Mouse (Mus musculus) liver, embryonic 12.5 days (tissue): ENCODE data around the gene Fhit. TPM values are rescaled to one million over a fixed set of nuclear protein-coding genes. Genes with fewer than 3 reads are reported as not detected.

Source experiments
- ATAC-seq: fragments of 200-750 bp; cut with Nextera tagmentation; 2 replicates; pipeline ENCODE4 v1.8.0; 2017; ENCODE audit warnings: moderate number of reproducible peaks, mild to moderate bottlenecking, moderate library complexity
- H3K27ac ChIP-seq: fragments of 300-500 bp; sonication (generic); 2 replicates; pipeline ENCODE4 v1.5.1; 2016; ENCODE audit warnings: mild to moderate bottlenecking
- H3K27me3 ChIP-seq: fragments of 300-500 bp; sonication (generic); replicated peaks from 2 replicates; pipeline ENCODE4 v1.6.1; 2016; ENCODE audit warnings: mild to moderate bottlenecking, moderate library complexity
- H3K36me3 ChIP-seq: fragments of 300-500 bp; sonication (generic); 2 replicates; pipeline ENCODE4 v1.6.1; 2016; ENCODE audit warnings: mild to moderate bottlenecking, moderate library complexity
- H3K4me1 ChIP-seq: fragments of 300-500 bp; sonication (generic); 2 replicates; pipeline ENCODE4 v1.6.1; 2016
- H3K4me2 ChIP-seq: fragments of 300-500 bp; sonication (generic); 2 replicates; pipeline ENCODE4 v1.6.1; 2016; ENCODE audit warnings: mild to moderate bottlenecking, moderate library complexity
- H3K4me3 ChIP-seq: fragments of 300-500 bp; sonication (generic); 2 replicates; pipeline ENCODE4 v1.5.1; 2016; ENCODE audit warnings: mild to moderate bottlenecking, moderate library complexity
- H3K9ac ChIP-seq: fragments of 300-500 bp; sonication (generic); 2 replicates; pipeline ENCODE4 v1.6.1; 2016; ENCODE audit warnings: mild to moderate bottlenecking, moderate library complexity
- H3K9me3 ChIP-seq: fragments of 300-500 bp; sonication (generic); replicated peaks from 2 replicates; pipeline ENCODE4 v1.6.1; 2016; ENCODE audit warnings: mild to moderate bottlenecking, moderate library complexity
- WGBS: fragments of 180-500 bp; shearing (Covaris S2); methylation state at CpG from one replicate; pipeline ENCODE4 v1.1.7; 2016; ENCODE audit not compliant: insufficient replicate concordance; 5-methylcytosine and 5-hydroxymethylcytosine counted together
- polyA plus RNA-seq: library from polyadenylated mRNA; unstranded; fragments of >200 nt; fragmentation: Nextera tagmentation; extraction: Ambion mirVana; gene quantifications from 2 replicates; pipeline ENCODE4 v1.2.1, GENCODE M21; 2016

Fhit gene
- polyA plus RNA-seq, 1 experiment from 2014 or later, result 2.1 TPM

GRCm38 (mm10) chr14:10659326-10659725 is 502.5 kb downstream of the Fhit start:
- Histone ChIP-seq H3K27me3 (no peaks in the 10 kb centered on the region), H3K4me1 (no peaks in the 10 kb centered on the region), H3K9me3 (no peaks in the 10 kb centered on the region), H3K4me3 (no peak overlapping the region), H3K4me2 (no peak overlapping the region), H3K36me3 (no peaks in the 10 kb centered on the region), H3K9ac (no peak overlapping the region), H3K27ac (no peak overlapping the region)
- no peak for ATAC-seq
- WGBS, result 76% methylated on average over 2 of the region's 2 CpGs

- no peaks in the 10 kb centered on the region for H3K9me3 ChIP-seq
- no peak overlapping the region for H3K9ac ChIP-seq
- no peak for ATAC-seq
- 58% methylated on average over 1 of the region's 1 CpGs for WGBS
- no peaks in the 10 kb centered on the region for H3K4me1 ChIP-seq
- H3K36me3 ChIP-seq, result no peaks in the 10 kb centered on the region
- no peaks in the 10 kb centered on the region for H3K27me3 ChIP-seq
- no peak overlapping the region for H3K27ac ChIP-seq
- no peak overlapping the region for H3K4me3 ChIP-seq
- no peak overlapping the region for H3K4me2 ChIP-seq
These were observed 503.6 kb downstream of the Fhit start for GRCm38 (mm10) chr14:10658219-10658618.

GRCm38 (mm10) chr14:10657364-10657763 is 504.5 kb downstream of the Fhit start:
- Histone ChIP-seq H3K9me3 (no peaks in the 10 kb centered on the region), H3K9ac (no peak overlapping the region), H3K4me1 (no peaks in the 10 kb centered on the region), H3K4me2 (no peak overlapping the region), H3K27me3 (no peaks in the 10 kb centered on the region), H3K27ac (no peak overlapping the region), H3K4me3 (no peak overlapping the region), H3K36me3 (no peaks in the 10 kb centered on the region)
- WGBS, result 48% methylated on average over 3 of the region's 3 CpGs
- no peak for ATAC-seq

- H3K27ac ChIP-seq, result no peak overlapping the region
- no peaks in the 10 kb centered on the region for H3K4me1 ChIP-seq
- H3K27me3 ChIP-seq, result no peaks in the 10 kb centered on the region
- no peaks in the 10 kb centered on the region for H3K36me3 ChIP-seq
- H3K4me3 ChIP-seq, result no peak overlapping the region
- no peak overlapping the region for H3K9ac ChIP-seq
- 39% methylated on average over 3 of the region's 3 CpGs for whole genome bisulfite sequencing
- H3K9me3 ChIP-seq, result no peaks in the 10 kb centered on the region
- ATAC-seq, result no peak
- no peak overlapping the region for H3K4me2 ChIP-seq
These were observed 506.0 kb downstream of the Fhit start for GRCm38 (mm10) chr14:10655842-10656241.

GRCm38 (mm10) chr14:10647832-10648231 is 514.0 kb downstream of the Fhit start:
- H3K4me3 ChIP-seq, result no peak overlapping the region
- no peak overlapping the region for H3K9ac ChIP-seq
- H3K27me3 ChIP-seq, result no peaks in the 10 kb centered on the region

GRCm38 (mm10) chr14:10631783-10632182 is 530.1 kb downstream of the Fhit start:
- no peak for ATAC-seq
- Histone ChIP-seq H3K27ac (no peak overlapping the region), H3K9me3 (no peaks in the 10 kb centered on the region), H3K4me3 (no peak overlapping the region), H3K27me3 (no peaks in the 10 kb centered on the region), H3K9ac (no peak overlapping the region), H3K4me2 (no peak overlapping the region), H3K4me1 (no peaks in the 10 kb centered on the region), H3K36me3 (no peaks in the 10 kb centered on the region)
- 56% methylated on average over 3 of the region's 3 CpGs for WGBS

More at GRCm38 (mm10) chr14:10647832-10648231, 514.0 kb downstream of the Fhit start:
- no peaks in the 10 kb centered on the region for H3K9me3 ChIP-seq
- no peak overlapping the region for H3K27ac ChIP-seq
- no peak for ATAC-seq
- no peak overlapping the region for H3K4me2 ChIP-seq
- H3K4me1 ChIP-seq, result no peaks in the 10 kb centered on the region
- H3K36me3 ChIP-seq, result no peaks in the 10 kb centered on the region

- Histone ChIP-seq H3K27ac (no peak overlapping the region), H3K9me3 (no peaks in the 10 kb centered on the region), H3K27me3 (no peaks in the 10 kb centered on the region), H3K4me2 (no peak overlapping the region), H3K4me3 (no peak overlapping the region), H3K36me3 (no peaks in the 10 kb centered on the region), H3K9ac (no peak overlapping the region), H3K4me1 (no peaks in the 10 kb centered on the region)
- 74% methylated on average over 2 of the region's 2 CpGs for WGBS
- no peak for ATAC-seq
These were observed 530.9 kb downstream of the Fhit start for GRCm38 (mm10) chr14:10630831-10631360.

- Histone ChIP-seq H3K27me3 (no peaks in the 10 kb centered on the region; the same call in 1 of the 2 replicates), H3K4me2 (no peak overlapping the region), H3K4me1 (no peaks in the 10 kb centered on the region), H3K36me3 (no peaks in the 10 kb centered on the region), H3K4me3 (no peak overlapping the region), H3K9me3 (no peaks in the 10 kb centered on the region), H3K27ac (no peak overlapping the region), H3K9ac (no peak overlapping the region)
- ATAC-seq, result no peak
- WGBS, result 17% methylated on average over 5 of the region's 5 CpGs
These were observed 568.4 kb downstream of the Fhit start for GRCm38 (mm10) chr14:10593467-10593866.

GRCm38 (mm10) chr14:10568937-10569552 is 592.8 kb downstream of the Fhit start:
- Histone ChIP-seq H3K4me3 (no peak overlapping the region), H3K36me3 (no peaks in the 10 kb centered on the region), H3K9ac (no peak overlapping the region), H3K27me3 (no peaks in the 10 kb centered on the region), H3K4me1 (no peaks in the 10 kb centered on the region), H3K27ac (no peak overlapping the region), H3K4me2 (no peak overlapping the region), H3K9me3 (no peaks in the 10 kb centered on the region)
- WGBS, result 66% methylated on average over 3 of the region's 3 CpGs
- no peak for ATAC-seq

GRCm38 (mm10) chr14:10567771-10568170 is 594.1 kb downstream of the Fhit start:
- H3K4me1 ChIP-seq, result no peaks in the 10 kb centered on the region
- no peak for ATAC-seq

GRCm38 (mm10) chr14:10554755-10555154 is 607.1 kb downstream of the Fhit start:
- Histone ChIP-seq H3K27ac (no peak overlapping the region), H3K4me1 (no peaks in the 10 kb centered on the region), H3K4me3 (no peak overlapping the region), H3K4me2 (no peak overlapping the region), H3K36me3 (no peaks in the 10 kb centered on the region), H3K27me3 (no peaks in the 10 kb centered on the region), H3K9ac (no peak overlapping the region), H3K9me3 (no peaks in the 10 kb centered on the region)
- ATAC-seq, result no peak
- WGBS, result 39% methylated on average over 6 of the region's 6 CpGs

More at GRCm38 (mm10) chr14:10567771-10568170, 594.1 kb downstream of the Fhit start:
- 52% methylated on average over 2 of the region's 2 CpGs for WGBS
- Histone ChIP-seq H3K36me3 (no peaks in the 10 kb centered on the region), H3K27ac (no peak overlapping the region), H3K4me3 (no peak overlapping the region), H3K9me3 (no peaks in the 10 kb centered on the region), H3K4me2 (no peak overlapping the region), H3K27me3 (no peaks in the 10 kb centered on the region), H3K9ac (no peak overlapping the region)

GRCm38 (mm10) chr14:10548632-10549031 is 613.2 kb downstream of the Fhit start:
- WGBS, result 59% methylated on average over 2 of the region's 2 CpGs
- no peaks in the 10 kb centered on the region for H3K36me3 ChIP-seq
- H3K4me2 ChIP-seq, result no peak overlapping the region
- H3K9ac ChIP-seq, result no peak overlapping the region
- H3K4me1 ChIP-seq, result no peaks in the 10 kb centered on the region
- no peaks in the 10 kb centered on the region for H3K9me3 ChIP-seq
- no peak overlapping the region for H3K27ac ChIP-seq
- H3K27me3 ChIP-seq, result no peaks in the 10 kb centered on the region
- no peak for ATAC-seq
- no peak overlapping the region for H3K4me3 ChIP-seq

GRCm38 (mm10) chr14:10545916-10546315 is 615.9 kb downstream of the Fhit start:
- WGBS, result 56% methylated on average over 3 of the region's 3 CpGs
- no peaks in the 10 kb centered on the region for H3K9me3 ChIP-seq
- H3K4me2 ChIP-seq, result no peak overlapping the region

More at GRCm38 (mm10) chr14:10545916-10546315, 615.9 kb downstream of the Fhit start:
- Histone ChIP-seq H3K27ac (no peak overlapping the region), H3K27me3 (no peaks in the 10 kb centered on the region), H3K4me3 (no peak overlapping the region), H3K9ac (no peak overlapping the region), H3K36me3 (no peaks in the 10 kb centered on the region), H3K4me1 (no peaks in the 10 kb centered on the region)
- ATAC-seq, result no peak
